Mouse (Mus musculus) thymus, postnatal 4 days (tissue): Measurements from ENCODE around the gene Lhpp.

Experiments
- DNase-seq: peaks from one replicate; pipeline ENCODE4 v3.0.0; 2021

Gene Lhpp

GRCm38 (mm10) chr7:132610468-132611318, at the start of gene Lhpp:
Gene Lhpp, plus strand, starts transcription at chr7:132610638.
- DNase-seq: peak; percentile 85

- no peak for DNase-seq
These were observed 44.6 kb upstream of the Lhpp start for GRCm38 (mm10) chr7:132565831-132566230.

GRCm38 (mm10) chr7:132568817-132569216, 41.6 kb upstream of the Lhpp start:
- peak; percentile 71 for DNase-seq

DNA sequence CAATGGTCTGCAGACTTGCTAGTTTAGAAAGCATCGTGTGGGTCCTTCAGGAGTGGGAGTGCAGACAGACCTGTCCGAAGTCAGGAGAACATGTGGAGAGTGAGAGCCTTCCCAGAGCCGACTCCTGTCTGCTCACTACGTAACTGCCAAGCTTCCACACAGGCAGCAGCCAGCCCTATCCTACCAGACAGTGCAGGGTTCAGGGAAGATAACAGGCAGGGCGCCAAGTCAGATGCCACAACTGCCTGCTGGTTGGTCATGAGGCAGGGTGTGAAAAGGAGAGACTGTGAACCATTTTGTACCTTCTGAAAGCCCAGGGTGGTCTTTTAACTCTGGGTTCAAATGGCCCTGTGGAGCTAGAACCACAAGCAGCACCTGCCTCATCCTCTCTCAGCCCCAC, 40.4 kb upstream of the Lhpp start:
- DNase-seq: peak; percentile 14

DNA sequence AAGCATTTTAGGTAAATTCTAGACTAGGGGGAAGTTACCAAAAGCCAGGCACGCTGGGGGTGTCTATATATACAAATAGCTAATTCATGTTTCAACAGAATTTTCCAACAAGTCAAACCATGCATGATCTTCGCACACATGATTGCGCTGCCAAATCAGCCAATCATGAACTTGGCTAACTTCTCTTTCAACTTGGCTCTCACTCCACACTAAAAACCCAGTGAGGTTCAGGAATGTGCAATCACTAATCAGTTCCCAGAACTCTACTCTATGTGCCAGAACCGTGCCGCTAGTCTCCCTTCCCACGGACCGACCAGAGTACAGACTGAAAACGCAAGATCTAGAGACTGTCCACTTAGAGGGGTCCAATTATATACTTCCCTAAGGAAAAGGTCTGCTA, 39.0 kb upstream of the Lhpp start:
- no peak for DNase-seq

DNA sequence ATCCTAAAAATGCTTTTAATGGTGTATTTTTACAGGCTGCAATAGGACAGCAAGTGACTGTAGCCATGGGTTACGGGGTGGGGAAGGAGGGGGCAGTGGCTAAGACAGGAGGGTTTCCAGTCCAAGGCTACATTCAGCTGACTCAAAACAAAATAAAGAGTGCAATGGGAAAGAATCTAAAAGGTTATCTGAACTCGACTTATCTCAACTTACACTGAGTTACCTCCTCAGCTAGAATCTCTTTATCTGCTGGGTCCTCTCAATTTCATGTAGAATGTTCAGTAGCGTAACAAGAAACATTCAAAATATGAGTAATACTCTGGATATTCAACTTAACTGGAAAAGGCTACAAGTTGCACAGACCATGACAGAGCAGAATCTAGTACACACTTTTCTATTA, 37.7 kb upstream of the Lhpp start:
- DNase-seq: no peak

- DNase-seq: no peak
These were observed 37.2 kb upstream of the Lhpp start for GRCm38 (mm10) chr7:132573205-132573604.

DNA sequence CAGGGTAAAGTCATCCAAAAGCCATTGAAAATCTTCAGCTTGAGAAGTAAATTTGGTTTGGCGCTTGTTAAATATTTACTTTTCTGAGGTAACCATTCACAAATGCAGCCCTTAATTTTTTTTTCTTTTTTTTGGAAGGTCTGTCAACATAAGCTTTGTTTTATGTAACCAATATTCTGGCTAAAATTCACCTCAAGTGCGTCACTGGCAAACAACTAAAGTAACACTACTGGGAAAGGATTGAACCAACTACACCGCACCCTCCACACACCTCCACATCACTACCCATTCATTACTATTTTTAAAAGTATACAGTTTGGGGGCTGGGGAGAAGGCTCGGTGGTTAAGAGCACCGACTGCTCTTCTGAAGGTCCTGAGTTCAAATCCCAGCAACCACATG, 35.8 kb upstream of the Lhpp start:
- no peak for DNase-seq

- DNase-seq: peak; percentile 92
These were observed 34.8 kb upstream of the Lhpp start for GRCm38 (mm10) chr7:132575623-132576022.

- DNase-seq: peak; percentile 95
These were observed 34.3 kb upstream of the Lhpp start, which contains the start of gene Oat for GRCm38 (mm10) chr7:132576116-132576650. Gene Oat, minus strand, starts transcription at chr7:132576398.

- no peak for DNase-seq
These were observed 33.5 kb upstream of the Lhpp start for GRCm38 (mm10) chr7:132576891-132577290.

GRCm38 (mm10) chr7:132580511-132580910, 29.9 kb upstream of the Lhpp start:
- DNase-seq: no peak

GRCm38 (mm10) chr7:132581441-132581840, 29.0 kb upstream of the Lhpp start:
- no peak for DNase-seq

DNA sequence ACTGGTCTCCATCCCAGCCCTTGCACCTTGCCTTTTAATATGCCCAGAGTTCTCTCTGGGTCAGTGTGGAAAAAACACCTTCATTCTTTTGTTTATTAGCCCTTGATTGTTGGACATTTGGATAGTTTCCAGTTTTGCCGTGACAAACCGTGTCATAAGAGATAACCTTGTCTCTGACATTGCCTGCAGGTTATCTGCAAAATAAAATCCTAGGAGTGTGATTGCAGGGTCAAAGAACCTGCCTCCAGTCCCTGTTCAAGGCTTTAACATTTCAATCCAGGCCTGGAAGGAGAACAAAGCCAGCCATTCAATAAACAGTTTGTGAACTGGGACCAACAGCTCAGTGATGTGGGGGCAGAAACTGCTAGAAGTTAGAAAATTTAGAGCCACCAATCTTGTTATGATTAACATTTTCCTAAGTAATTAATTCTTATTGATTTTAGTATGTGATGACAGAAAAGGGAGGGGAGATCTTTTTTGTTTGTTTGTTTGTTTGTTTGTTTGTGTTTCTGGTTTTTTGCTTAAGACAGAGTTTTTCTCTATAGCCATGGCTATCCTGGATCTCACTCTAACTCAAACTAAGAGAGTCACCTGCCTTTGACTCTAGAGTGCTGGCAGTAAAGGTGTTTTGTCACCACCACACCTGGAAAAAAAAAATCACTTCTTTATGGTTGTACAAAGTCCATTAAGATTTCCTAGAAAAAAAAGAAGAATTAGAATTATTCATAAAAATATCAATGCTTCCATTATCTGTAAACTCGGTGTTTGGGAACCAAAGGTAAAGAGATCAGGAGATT, 24.5 kb upstream of the Lhpp start:
- no peak for DNase-seq

DNA sequence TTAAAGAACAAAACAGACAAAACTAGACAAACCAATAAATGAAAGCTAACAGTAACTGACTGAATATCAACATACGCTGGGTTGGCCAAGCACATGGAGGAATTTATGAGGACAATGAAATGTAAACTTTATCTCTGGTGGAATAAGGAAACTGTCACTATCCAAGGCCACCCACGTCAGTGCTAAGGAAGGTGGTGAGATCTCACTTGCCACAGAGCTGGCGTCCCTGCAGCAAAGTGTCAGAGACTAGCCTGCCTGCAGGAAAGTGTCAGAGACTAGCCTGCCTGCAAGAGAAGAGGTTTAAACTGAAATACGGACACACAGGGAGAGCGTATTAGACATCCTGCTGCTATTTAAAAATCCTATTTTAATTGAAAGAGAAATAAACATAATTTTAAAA, 23.3 kb upstream of the Lhpp start:
- no peak for DNase-seq

- DNase-seq: no peak
These were observed 20.8 kb upstream of the Lhpp start for GRCm38 (mm10) chr7:132589610-132590009.

- no peak for DNase-seq
These were observed 16.7 kb upstream of the Lhpp start for GRCm38 (mm10) chr7:132593762-132594161.

- no peak for DNase-seq
These were observed 16.1 kb upstream of the Lhpp start for GRCm38 (mm10) chr7:132594325-132594724.

DNA sequence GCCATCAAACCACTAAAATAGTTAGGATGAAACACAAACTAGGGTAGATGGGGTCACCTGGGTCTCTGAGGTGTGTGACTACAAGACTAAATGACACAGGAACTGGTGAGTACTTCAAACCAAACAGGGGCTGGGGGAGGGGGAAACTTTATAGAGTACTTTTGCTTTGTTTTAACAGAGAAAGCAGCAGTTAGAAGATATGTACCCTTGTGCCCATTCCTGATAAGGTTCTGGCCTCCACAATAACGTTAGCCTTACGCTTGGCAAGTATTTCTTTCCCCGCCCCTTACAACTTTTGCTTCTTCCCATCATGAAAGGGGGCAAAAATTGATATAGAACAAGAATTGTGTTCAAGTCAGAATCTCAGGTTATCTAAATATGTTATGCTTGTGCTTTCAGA, 14.7 kb upstream of the Lhpp start:
- no peak for DNase-seq

DNA sequence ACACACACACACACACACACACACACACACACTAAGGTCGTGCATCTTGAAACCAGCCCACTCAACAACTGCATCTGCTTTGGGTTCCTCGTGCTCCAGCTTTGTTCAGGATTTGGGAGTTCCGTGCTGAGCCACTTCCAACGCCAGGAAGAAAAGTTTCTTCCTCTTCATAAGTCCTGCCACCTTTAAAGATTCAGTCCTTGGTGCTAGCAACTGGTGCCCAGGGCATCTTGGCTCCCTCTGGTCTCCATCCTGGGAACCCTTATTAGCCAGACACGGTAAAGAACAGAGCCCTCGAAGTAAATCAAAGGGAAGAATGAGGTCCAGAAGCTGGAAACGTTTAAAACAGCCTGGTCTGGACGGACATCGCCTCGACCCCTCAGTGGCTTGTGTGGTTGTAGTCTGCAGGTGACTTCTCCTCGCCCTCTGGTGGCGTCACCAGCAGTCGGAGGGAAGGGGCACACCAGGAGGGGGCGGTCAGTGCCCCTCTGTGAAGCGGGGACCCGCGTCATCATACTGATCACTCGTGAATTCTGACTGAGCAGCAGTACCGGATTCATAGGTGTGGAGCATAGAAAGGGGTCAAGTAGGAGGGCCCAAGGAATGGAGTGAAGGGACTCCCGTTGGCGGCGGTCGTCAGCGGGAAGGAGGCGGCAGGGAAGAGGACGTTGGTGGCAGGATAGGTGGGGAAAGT, 13.7 kb upstream of the Lhpp start:
- DNase-seq: no peak

DNA sequence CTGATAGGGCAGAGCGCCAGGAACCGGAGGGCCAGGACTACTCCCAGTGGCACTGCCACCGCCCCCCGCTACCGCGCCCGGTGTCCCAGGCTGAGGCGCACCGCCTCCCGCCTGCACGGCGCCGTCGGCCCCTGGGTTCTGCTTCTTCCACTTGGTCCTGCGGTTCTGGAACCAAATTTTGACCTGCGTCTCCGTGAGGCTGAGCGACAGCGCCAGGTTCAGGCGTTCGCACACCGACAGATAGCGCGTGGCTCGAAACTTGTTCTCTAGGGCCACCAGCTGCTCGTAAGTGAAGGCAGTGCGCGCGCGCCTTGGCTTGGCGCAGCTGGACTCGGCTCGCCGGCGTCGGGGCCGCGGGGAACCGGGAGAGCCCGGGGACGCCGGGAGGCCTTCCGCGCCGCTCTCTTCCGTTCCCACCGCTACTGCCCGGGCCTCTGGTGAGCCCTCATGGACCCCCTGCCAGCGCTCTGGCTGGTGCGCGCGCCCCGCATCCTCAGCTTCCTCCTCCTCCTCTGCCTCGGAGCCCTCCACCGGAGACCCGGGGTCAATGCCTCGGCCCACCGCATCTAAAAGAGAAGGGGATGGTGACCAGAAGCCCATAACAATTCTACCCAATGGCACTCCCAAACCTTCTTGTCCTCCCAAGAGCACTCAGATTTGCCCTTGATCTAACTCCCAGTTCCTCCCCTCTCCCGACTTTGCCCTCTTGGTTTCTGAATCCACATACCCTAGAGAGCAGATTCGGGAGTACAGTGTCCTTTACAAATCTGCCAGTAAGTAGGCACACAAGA, 13.0 kb upstream of the Lhpp start:
- peak; percentile 28 for DNase-seq
